Mouse (Mus musculus): ENCODE measurements around the gene A630001G21Rik.

DNA sequence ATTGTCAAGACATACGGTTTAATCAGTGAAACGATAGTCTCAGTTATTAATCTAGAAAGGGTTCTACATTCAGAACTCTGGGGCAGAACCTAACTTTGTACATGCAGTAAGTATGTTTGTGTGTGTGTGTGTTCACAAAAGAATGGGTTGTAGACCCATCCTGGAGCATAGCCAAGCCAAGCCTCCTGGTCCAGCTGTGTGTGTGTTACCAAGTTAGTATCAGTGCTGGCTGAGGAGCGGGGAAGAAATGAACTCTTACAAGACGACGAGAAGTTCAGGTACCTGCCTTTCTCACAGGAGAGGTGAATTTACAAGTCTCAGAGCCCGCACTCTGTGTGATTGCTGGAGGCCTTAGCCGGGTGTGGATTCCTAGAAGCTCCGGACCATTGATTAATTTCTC is 26.1 kb upstream of the A630001G21Rik start:
- TF ChIP-seq MXI1 (IDR thresholded peaks at IDR 0.05; ENCODE audit: low read depth, low read length): no peak
- TF ChIP-seq CTCF (IDR thresholded peaks at IDR 0.05 in 2 of 3, conservative IDR thresholded peaks at IDR 0.05 in 1 of 3; ENCODE audit: control insufficient read depth in 1 of 3, insufficient read depth in 1 of 3, low read depth in 2 of 3, low read length in 3 of 3, poor library complexity in 1 of 3, severe bottlenecking in 1 of 3): no peak
- TF ChIP-seq MAZ (IDR thresholded peaks at IDR 0.05; ENCODE audit: low read depth, low read length): no peak
- TF ChIP-seq GATA1 (IDR thresholded peaks at IDR 0.05; ENCODE audit: low read depth, low read length): no peak
- no peak for TF ChIP-seq SMC3 (IDR thresholded peaks at IDR 0.05; ENCODE audit: low read depth, low read length)
- TF ChIP-seq POLR2A (IDR thresholded peaks at IDR 0.05; ENCODE audit: control insufficient read depth in 1 of 2, insufficient read depth in 1 of 2, low read depth in 1 of 2, low read length in 2 of 2, poor library complexity in 1 of 2): no peak
- no peak for TF ChIP-seq ETS1 (IDR thresholded peaks at IDR 0.05; ENCODE audit: low read depth, low read length)

Measured in MEL (cell line).